Mouse (Mus musculus): ENCODE measurements around the gene Erc2. TPM values are rescaled to one million over a fixed set of nuclear protein-coding genes. Genes with fewer than 3 reads are reported as not detected.

Erc2 gene
- polyA plus RNA-seq, 1 experiment = 0.10 TPM

DNA sequence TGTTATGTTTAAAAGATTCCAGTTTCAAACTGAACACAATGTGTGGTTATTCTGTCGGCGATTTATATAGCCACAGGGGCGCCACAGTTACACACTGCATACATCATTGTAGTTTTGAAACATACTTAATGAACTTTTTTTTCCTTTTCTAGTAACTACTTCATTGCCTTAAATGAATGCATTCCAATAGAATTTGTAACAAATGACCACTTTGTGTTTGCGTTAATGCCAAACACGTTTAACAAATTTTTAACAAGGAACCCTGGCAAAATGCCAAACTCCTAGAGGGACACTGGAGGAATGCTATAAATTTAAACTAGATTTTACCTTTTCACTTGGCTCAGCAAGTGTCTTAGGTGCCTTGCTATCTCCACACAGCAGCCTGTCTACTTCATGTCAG, 845.7 kb downstream of the Erc2 start:
- TF ChIP-seq FLI1 (IDR thresholded peaks at IDR 0.05; ENCODE audit: low read length) (no peak), GATA1 (IDR thresholded peaks at IDR 0.05; ENCODE audit: borderline replicate concordance, low read length) (no peak)
- Histone ChIP-seq H3K27me3 (replicated peaks) (no peaks in the 10 kb centered on the region), H3K4me1 (no peaks in the 10 kb centered on the region), H3K9me3 (peaks cover 12% of the 10 kb centered on the region; the same call in 1 of the 2 replicates), H3K4me3 (replicated peaks) (no peak overlapping the region), H3K36me3 (replicated peaks; ENCODE audit: low read length) (no peaks in the 10 kb centered on the region)

DNA sequence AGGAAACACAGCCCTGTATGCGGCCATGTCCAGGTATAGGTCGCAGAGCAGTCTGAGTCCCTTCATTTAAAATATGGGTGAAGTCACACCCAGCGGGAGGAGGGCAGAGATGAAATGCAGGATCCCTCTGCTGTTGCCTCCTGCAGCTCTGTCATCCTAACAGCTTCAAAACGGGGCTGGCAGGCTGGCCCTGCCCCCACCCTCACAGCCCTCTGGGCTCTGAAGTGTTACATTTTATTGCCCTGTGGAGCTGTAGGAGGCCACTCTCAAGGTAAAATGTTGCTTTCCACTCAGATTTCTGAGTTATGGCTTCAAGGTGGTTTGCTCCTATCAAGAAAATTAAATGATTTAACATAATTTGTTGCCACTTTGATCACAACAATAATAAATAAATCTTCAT, 847.5 kb downstream of the Erc2 start:
- H3K27me3 ChIP-seq (replicated peaks) = no peaks in the 10 kb centered on the region
- TF ChIP-seq GATA1 (IDR thresholded peaks at IDR 0.05; ENCODE audit: borderline replicate concordance, low read length) = no peak
- no peak for TF ChIP-seq FLI1 (IDR thresholded peaks at IDR 0.05; ENCODE audit: low read length)
- H3K4me1 ChIP-seq = no peaks in the 10 kb centered on the region
- peaks cover 14% of the 10 kb centered on the region; the same call in 1 of the 2 replicates for H3K9me3 ChIP-seq
- no peaks in the 10 kb centered on the region for H3K36me3 ChIP-seq (replicated peaks; ENCODE audit: low read length)
- no peak overlapping the region for H3K4me3 ChIP-seq (replicated peaks)

DNA sequence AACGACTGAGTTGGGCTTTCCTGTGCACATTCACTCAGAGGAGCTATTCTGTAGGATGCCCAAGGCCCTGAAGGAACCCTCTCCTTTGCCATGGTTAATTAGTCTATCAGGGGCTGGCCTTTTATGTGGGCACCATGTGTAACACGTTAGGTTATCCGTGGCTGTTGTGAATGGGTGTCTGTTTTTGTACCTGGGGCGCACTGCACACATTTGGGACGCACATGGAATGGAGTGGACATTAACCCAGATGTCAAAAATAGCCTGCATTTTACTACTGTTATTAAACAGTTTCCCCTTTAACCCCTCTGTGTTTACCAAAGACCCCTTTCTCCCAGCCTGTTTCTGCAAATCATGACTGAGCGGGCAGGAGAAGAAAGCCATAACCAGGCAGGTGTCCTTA, 848.0 kb downstream of the Erc2 start:
- no peak for TF ChIP-seq GATA1 (IDR thresholded peaks at IDR 0.05; ENCODE audit: borderline replicate concordance, low read length)
- no peak for TF ChIP-seq FLI1 (IDR thresholded peaks at IDR 0.05; ENCODE audit: low read length)
- Histone ChIP-seq H3K4me3 (replicated peaks) (no peak overlapping the region), H3K9me3 (peaks cover 18% of the 10 kb centered on the region; the same call in 1 of the 2 replicates), H3K27me3 (replicated peaks) (no peaks in the 10 kb centered on the region), H3K4me1 (no peaks in the 10 kb centered on the region), H3K36me3 (replicated peaks; ENCODE audit: low read length) (no peaks in the 10 kb centered on the region)

DNA sequence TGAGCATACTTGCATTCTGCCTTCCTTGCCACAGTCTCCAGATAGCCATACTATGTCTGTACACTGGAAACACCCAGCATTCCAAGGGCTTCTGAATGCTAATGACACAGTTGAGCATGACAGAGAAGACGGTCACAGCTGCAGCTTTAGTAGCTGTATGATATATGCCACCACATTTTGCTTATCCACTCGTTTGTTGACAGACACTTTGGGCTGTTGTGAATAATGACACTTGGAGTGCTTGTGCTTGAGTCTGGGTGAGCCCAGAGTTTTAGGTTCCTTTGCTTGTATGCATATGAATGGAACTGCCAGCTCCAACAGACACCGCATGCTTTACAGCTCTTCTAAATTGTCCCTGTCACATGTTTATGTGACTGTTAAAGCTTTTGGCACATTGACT, 852.8 kb downstream of the Erc2 start:
- TF ChIP-seq GATA1 (IDR thresholded peaks at IDR 0.05; ENCODE audit: borderline replicate concordance, low read length) (no peak), FLI1 (IDR thresholded peaks at IDR 0.05; ENCODE audit: low read length) (no peak)
- H3K9me3 ChIP-seq = peaks cover 11% of the 10 kb centered on the region; the same call in 1 of the 2 replicates
- H3K4me3 ChIP-seq (replicated peaks) = no peak overlapping the region
- no peaks in the 10 kb centered on the region for H3K27me3 ChIP-seq (replicated peaks)
- no peaks in the 10 kb centered on the region for H3K4me1 ChIP-seq
- no peaks in the 10 kb centered on the region for H3K36me3 ChIP-seq (replicated peaks; ENCODE audit: low read length)

DNA sequence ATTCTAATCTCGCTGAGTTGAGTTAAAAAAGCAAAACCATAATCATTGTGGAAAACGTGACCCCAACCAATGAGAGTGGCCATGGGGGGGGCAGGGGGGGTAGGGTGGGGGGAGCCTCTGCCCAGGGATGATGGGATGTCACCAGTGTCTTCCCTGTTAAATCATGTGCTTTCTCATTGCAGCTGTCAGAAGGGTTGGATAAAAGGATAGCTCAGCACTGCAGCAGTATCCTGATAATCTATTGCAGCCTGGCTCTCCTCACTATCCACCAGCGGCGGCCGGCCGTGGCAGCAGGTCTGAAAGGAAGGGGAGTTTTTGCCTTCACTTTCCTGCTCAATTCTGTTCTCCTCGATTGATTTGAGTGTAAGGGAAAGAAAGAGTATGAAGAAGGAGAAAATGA, 853.2 kb downstream of the Erc2 start:
- no peak for TF ChIP-seq FLI1 (IDR thresholded peaks at IDR 0.05; ENCODE audit: low read length)
- no peak for TF ChIP-seq GATA1 (IDR thresholded peaks at IDR 0.05; ENCODE audit: borderline replicate concordance, low read length)
- H3K36me3 ChIP-seq (replicated peaks; ENCODE audit: low read length) = no peaks in the 10 kb centered on the region
- H3K9me3 ChIP-seq = peaks cover 11% of the 10 kb centered on the region; the same call in 1 of the 2 replicates
- H3K27me3 ChIP-seq (replicated peaks) = no peaks in the 10 kb centered on the region
- H3K4me1 ChIP-seq = no peaks in the 10 kb centered on the region
- H3K4me3 ChIP-seq (replicated peaks) = no peak overlapping the region

DNA sequence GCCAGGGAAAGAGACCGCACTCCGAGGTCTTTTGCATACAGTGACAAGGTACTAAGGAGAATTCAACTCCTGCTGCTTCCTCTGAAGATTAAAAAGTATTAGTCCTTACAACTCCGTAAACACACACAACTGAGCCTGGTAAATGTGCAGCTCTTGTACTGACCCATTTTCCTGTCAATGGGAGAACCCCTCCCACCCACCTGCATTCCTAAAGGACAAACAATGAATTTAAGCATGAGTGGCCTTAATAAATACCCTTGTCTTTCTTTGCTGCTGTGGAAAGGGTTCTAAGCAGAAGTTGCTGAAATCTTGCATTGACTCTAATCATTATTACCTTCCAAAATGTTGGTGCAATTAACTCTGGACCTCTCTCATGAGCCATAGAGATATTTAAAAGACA, 854.5 kb downstream of the Erc2 start:
- H3K9me3 ChIP-seq = peaks cover 9% of the 10 kb centered on the region; the same call in 1 of the 2 replicates
- H3K36me3 ChIP-seq (replicated peaks; ENCODE audit: low read length) = no peaks in the 10 kb centered on the region
- no peak overlapping the region for H3K4me3 ChIP-seq (replicated peaks)
- no peaks in the 10 kb centered on the region for H3K27me3 ChIP-seq (replicated peaks)
- no peak for TF ChIP-seq GATA1 (IDR thresholded peaks at IDR 0.05; ENCODE audit: borderline replicate concordance, low read length)
- TF ChIP-seq FLI1 (IDR thresholded peaks at IDR 0.05; ENCODE audit: low read length) = no peak
- H3K4me1 ChIP-seq = no peaks in the 10 kb centered on the region

DNA sequence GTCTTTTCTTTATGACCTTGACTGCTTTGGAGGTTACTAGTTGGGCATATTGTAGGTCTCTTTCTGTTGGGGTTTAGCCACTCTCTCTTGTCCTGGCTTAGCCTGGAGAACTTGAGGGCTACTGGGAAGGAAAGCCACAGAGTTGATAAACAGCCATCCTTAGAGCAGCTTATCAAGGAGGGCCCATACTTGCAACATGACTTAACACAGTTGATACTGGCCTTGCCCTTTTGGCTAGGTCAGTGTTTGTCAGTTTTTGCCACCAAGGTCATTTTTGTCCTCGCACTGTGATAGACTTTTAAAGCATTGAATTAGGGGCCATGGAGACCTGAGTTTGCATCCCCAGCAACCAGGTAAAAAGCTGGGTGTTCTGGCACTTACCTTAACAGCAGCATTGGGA, 858.6 kb downstream of the Erc2 start:
- no peaks in the 10 kb centered on the region for H3K27me3 ChIP-seq (replicated peaks)
- H3K9me3 ChIP-seq = no peaks in the 10 kb centered on the region
- H3K36me3 ChIP-seq (replicated peaks; ENCODE audit: low read length) = no peaks in the 10 kb centered on the region
- no peak for TF ChIP-seq FLI1 (IDR thresholded peaks at IDR 0.05; ENCODE audit: low read length)
- no peak for TF ChIP-seq GATA1 (IDR thresholded peaks at IDR 0.05; ENCODE audit: borderline replicate concordance, low read length)
- H3K4me3 ChIP-seq (replicated peaks) = no peak overlapping the region
- H3K4me1 ChIP-seq = no peaks in the 10 kb centered on the region

DNA sequence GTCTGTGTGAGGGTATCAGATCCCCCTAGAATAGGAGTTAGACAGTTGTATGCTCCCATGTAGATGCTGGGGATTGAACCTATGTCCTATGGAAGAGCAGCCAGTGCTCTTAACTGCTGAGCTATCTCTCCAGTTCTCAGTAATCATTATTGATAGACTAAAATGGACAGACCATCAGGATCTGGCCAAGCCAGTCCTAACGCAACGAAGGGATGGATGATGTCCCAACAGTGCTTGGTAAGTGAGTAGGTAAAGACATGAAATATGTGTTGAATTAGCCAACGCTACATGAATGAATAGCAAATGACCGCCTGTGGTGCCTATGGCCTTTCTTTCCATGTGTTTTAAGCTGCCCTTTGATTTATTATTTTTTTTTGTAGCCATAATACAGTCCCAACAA, 871.6 kb downstream of the Erc2 start:
- H3K36me3 ChIP-seq (replicated peaks; ENCODE audit: low read length) = no peaks in the 10 kb centered on the region
- H3K4me1 ChIP-seq = no peaks in the 10 kb centered on the region
- TF ChIP-seq GATA1 (IDR thresholded peaks at IDR 0.05; ENCODE audit: borderline replicate concordance, low read length) (no peak), FLI1 (IDR thresholded peaks at IDR 0.05; ENCODE audit: low read length) (no peak)
- no peaks in the 10 kb centered on the region for H3K27me3 ChIP-seq (replicated peaks)
- H3K4me3 ChIP-seq (replicated peaks) = no peak overlapping the region
- no peaks in the 10 kb centered on the region for H3K9me3 ChIP-seq

DNA sequence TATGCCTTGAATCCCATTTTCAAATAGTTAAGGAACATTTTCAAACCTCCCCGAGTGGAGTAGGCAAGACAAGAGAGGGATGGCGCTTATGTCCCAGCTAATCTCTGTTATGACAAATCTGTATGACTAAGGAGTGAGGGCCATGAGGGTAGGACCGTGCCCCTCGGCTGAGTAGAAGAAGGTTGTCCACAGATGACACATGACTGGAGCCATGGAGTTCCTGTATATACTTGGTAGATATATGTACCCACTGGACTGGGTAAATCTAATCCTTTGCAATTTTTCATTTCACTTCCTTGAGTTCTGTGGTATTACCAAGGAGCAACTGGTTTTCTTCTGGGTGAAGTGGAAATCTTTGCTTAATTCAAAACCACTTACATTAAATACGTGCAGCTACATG, 872.0 kb downstream of the Erc2 start:
- Histone ChIP-seq H3K9me3 (no peaks in the 10 kb centered on the region), H3K4me3 (replicated peaks) (no peak overlapping the region), H3K36me3 (replicated peaks; ENCODE audit: low read length) (no peaks in the 10 kb centered on the region), H3K27me3 (replicated peaks) (no peaks in the 10 kb centered on the region), H3K4me1 (no peaks in the 10 kb centered on the region)
- TF ChIP-seq FLI1 (IDR thresholded peaks at IDR 0.05; ENCODE audit: low read length) = no peak
- TF ChIP-seq GATA1 (IDR thresholded peaks at IDR 0.05; ENCODE audit: borderline replicate concordance, low read length) = no peak

DNA sequence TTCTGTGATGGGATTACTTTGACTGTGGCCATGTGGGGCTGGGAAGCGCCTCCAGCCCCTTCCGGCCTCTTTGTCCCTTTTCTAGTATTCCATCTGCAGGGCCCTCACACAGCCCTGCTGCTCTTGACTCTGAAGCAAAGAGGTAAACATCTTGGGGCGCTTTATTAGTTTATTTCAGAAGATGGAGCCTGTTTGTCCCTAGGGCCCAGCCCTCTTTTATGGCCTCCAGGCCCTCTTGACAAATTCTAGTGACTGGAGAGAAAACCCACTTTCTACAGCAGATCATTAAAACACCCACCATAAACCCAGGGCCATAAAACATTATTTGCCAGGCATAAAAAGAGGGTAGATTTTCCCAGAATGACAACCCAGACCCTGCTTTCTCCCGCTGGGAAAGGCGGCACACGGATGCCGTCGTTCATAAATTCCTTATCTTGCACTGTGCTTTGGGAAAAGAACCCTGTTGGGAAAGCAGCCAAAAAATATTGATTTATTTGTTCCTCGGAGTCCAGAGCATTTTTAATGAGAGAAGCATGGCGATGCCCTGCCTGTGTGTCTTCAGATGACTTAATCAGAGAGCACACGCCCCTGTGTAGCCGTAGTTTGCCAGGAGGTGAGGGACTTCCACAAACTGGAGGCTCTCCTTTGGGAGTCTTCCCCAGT, 879.1 kb downstream of the Erc2 start:
- Histone ChIP-seq H3K36me3 (replicated peaks; ENCODE audit: low read length) (no peaks in the 10 kb centered on the region), H3K9me3 (no peaks in the 10 kb centered on the region; the same call in 1 of the 2 replicates), H3K4me1 (peaks cover 16% of the 10 kb centered on the region), H3K27me3 (replicated peaks) (peaks cover 42% of the 10 kb centered on the region), H3K4me3 (replicated peaks) (no peak overlapping the region)
- TF ChIP-seq GATA1 (IDR thresholded peaks at IDR 0.05; ENCODE audit: borderline replicate concordance, low read length) (no peak), FLI1 (IDR thresholded peaks at IDR 0.05; ENCODE audit: low read length) (no peak)
